Mouse (Mus musculus) spleen, postnatal 14 days (tissue): ENCODE results near the gene Zfyve28.

Experiments
- DNase-seq, 2 experiments: peaks; one replicate each; pipeline ENCODE4 v3.0.0; 2021 to 2022; ENCODE audit warnings: low spot score in 2 of 2

Zfyve28 gene

GRCm38 (mm10) chr5:34286516-34286915 lies 1.7 kb downstream of the Zfyve28 start:
- DNase-seq: no peak

DNA sequence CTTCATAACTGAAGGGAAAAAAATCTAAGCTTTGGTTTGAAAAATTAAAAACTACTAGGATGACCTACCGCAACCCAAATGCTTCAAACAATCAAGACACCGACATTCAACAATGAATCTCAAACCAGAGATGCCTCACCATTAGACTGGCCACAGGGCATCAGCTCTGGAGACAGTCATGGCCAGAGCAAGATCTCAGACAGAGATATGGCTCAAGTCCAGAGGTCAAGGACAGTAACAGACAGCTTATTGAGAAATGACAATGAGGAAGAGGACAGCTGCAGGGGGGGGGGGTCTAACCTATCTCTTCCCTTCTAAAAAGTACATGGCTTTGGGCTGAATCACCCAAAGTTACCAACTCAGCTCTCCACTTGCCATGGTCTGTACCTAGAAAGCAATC lies 3.0 kb downstream of the Zfyve28 start:
- DNase-seq: no peak

DNA sequence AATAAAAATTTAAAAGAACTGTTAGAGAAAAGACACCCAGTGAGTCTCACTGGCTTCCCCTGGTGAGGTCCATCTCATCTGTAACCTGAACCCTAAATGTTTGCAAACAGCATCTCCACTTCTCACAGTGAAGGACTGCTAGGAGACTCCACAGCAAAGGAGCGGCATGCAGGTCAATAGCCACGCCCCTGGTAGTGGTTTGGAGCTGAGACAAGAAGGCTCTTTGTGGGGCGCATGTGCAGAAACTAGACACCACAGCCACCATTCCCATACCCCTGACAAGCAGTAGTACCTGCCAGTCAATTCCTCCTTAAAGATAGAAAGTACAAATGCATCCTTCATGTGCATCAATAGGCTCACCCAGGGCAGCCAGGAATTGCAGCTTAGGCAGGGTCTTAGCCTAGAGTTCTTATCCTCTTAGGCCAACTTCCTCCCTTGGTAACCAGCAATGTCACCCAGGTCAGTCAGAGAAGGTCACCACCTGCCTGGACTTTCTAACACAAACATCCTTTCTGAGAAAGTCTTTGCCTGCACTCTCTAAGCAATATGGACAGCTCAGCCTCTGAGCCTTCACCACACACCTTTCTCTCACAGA lies 4.0 kb downstream of the Zfyve28 start:
- no peak for DNase-seq

DNA sequence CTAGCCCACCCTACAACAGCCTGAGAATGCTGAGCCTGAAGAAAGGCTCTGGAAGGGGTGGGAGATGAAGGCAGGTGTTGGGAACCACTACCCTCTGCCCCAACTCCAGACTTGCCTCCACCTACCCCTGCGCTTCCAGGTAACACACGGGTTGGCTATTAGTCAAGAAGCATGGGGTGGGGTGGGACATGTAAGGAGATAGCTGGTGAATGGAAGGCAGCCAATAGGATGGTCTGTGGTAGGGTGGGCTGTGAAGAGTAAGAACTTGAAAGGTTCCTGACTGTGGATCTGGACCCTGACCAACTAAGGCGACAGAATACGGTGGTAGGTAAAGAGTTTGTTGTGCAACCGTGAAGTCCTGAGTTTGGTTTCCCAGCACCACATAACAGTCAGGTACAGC lies 4.9 kb downstream of the Zfyve28 start:
- DNase-seq: no peak

GRCm38 (mm10) chr5:34280976-34281375 lies 7.3 kb downstream of the Zfyve28 start:
- DNase-seq: no peak

GRCm38 (mm10) chr5:34279214-34279613 lies 9.0 kb downstream of the Zfyve28 start:
- no peak for DNase-seq

DNA sequence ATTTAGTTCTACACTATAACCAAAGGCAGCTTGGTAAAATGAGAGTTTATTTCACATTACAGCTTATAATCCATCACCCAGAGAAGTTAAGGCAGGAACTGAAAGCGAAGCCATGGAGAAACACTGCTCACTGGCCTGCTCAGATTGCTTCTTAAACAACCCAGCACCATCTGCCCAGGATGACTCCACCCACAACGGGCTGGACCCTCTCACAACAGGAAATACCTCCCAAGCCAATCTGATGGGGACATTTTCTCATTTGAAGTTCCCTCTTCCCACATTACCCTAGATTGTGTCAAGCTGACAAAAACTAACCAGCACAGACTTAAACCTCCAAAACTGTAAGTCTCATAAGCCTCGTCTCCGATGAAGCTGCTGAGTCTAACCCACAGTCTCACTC lies 10.2 kb downstream of the Zfyve28 start:
- no peak for DNase-seq

GRCm38 (mm10) chr5:34276746-34277145 lies 11.5 kb downstream of the Zfyve28 start:
- DNase-seq: no peak

- DNase-seq: no peak
These were observed 12.1 kb downstream of the Zfyve28 start for GRCm38 (mm10) chr5:34276191-34276590.

DNA sequence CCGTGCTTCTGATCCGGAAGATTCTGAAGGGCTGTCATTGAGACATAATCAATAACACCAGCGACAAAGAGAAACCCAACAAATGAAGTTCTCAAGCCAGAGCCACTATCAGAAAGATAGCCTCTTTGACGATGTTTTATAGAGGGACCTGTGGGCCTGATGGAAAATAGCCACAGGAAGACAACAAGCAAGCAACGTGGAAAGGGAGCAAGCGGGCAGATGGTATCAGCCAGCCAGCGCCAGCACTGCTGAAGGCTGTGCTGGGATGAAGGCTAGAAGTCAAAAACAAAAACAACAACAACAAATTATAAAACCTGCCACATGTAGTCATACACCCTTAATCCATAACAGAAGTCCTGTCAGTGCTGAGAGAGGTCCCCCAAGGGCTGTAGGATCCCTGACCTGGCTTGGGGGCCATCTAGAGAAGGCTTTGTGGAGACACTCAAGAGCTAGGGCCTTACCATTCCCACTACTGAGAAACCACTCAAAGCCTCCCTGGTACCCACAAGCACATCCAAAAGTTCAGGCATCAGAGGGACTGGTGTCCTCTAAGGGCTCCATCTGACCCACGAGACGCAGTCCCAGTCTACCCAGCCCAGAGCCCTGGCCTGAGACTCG lies 13.5 kb downstream of the Zfyve28 start:
- DNase-seq: no peak

- no peak for DNase-seq
These were observed 14.0 kb downstream of the Zfyve28 start for GRCm38 (mm10) chr5:34274268-34274667.

DNA sequence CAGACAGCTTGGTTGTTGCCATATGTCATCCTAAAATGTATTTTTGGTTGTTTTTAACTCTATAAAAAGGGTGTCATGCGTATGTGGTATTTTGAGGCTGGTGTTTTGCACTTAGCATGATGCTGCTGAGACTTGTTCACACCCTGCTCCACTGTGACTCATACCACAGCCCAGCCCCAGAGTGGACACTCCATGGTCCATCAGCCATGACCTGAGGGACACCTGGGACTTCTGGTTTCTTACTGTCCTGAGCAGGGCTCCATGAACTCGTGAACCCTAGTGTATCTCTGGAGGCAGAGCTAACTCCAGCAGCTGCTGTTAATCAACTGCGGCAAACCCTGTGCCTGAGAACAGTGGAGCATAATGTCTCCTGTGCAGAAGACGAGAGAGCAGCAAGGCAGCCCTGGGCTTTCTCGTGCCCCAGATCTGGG lies 15.0 kb downstream of the Zfyve28 start:
- no peak for DNase-seq

GRCm38 (mm10) chr5:34271743-34272142 lies 16.5 kb downstream of the Zfyve28 start:
- peak in 1 of 2 experiments; percentile 37 for DNase-seq

DNA sequence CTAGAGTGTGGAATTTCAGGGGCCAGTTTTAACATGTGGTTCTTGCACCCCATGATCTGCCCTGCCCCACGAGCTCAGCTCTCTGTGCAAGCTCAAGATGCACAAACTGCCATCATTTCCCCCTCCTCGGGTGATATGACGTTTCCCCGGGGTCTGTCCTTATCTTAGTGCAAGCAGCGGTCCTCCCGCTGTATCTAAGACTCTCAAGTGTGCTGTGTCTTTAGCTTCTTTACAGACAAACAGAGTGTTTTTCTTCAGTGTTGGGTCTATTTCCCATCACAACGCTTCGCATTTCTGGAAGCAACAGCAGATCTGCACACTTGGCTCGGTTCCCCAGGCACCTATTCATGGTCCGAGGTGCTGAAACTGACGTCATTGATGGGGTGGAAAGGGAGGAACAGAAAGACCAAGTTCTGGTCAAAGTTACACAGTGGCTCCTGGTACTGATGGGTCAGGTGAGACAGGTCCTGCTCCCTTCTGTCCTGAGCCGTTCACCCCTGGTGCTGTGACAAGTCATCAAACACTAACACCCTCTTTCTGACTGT lies 18.3 kb downstream of the Zfyve28 start:
- DNase-seq: no peak

DNA sequence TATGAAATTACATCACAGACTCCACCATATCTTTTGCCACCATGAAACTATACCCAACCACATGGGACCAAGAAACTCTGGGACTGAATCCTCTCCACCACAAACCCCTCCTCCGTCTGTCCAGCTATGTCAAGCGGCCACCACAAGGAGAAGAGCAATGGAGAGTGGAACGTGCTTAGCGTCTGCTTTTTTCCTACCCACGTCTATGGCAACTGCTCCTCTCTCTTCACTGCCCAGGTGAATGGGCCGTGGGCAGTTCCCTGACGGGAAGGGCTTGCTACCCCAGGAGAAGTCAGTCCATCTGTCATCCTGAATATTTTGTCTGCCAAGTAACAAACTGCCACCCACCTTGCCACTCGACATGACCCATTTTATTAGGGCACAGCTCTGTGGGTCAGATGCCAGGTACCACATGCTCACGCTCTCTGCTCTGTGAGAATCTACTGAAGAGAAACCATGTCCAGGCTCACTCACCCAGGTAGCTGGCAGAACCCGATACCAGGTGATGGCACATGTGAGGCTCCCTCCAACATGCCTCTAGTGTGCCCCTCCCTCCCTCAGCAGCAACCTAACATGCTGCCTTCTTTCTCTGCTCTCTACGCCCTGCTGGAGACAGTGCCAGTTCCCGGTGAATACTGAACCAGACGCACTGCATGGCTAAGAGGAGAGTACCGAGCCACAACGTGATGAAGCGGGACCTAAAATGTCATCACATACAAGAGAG lies 18.9 kb downstream of the Zfyve28 start:
- no peak for DNase-seq

DNA sequence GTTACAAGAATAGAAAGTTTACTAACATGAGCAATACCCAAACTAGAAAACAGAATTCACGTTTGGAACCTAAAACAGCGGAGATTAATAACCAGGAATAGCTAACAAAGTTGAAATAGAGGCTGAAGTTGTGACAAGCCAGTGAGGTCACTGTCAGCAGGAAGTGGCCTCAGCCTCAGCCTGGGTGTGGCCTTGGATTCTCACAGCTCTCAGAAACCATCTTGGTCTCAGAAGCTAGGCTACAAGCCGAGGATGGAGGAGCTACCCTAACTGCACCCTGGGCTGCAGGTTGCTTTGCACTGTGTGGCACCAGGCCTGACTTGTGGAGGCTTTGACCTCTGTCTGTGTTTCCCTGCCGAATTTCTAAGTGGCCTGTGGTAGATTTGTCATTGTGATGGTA lies 22.2 kb downstream of the Zfyve28 start:
- no peak for DNase-seq

DNA sequence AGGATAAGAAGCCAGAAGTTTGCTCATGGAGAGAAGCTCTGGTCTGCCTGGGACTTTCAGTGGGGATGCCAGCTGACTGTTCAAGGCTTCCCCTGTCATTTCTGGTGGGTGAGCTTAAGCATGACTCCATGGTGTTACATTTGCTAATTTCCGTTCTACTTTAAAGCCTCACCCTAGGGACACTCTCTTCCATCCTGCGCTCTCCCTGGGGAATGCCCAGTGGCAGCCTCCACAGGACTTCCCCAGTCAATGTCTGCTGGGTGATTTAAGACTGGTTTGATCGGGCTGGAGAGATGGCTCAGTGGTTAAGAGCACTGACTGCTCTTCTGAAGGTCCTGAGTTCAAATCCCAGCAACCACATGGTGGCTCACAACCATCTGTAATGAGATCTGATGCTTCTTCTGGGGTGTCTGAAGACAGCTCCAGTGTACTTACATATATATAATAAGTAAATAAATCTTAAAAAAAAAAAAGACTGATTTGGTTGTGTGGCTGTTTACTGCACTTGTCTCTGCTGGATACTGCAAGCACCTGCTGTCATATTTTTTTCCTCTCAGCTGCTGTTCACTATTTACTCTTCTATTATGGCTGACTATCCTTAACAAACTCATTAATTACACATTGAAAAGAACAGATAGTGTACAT lies 29.0 kb downstream of the Zfyve28 start:
- no peak for DNase-seq

- no peak for DNase-seq
These were observed 33.1 kb downstream of the Zfyve28 start for GRCm38 (mm10) chr5:34255189-34255588.

- DNase-seq: no peak
These were observed 33.9 kb downstream of the Zfyve28 start for GRCm38 (mm10) chr5:34254309-34254708.

- DNase-seq: no peak
These were observed 35.2 kb downstream of the Zfyve28 start for GRCm38 (mm10) chr5:34252967-34253519.

DNA sequence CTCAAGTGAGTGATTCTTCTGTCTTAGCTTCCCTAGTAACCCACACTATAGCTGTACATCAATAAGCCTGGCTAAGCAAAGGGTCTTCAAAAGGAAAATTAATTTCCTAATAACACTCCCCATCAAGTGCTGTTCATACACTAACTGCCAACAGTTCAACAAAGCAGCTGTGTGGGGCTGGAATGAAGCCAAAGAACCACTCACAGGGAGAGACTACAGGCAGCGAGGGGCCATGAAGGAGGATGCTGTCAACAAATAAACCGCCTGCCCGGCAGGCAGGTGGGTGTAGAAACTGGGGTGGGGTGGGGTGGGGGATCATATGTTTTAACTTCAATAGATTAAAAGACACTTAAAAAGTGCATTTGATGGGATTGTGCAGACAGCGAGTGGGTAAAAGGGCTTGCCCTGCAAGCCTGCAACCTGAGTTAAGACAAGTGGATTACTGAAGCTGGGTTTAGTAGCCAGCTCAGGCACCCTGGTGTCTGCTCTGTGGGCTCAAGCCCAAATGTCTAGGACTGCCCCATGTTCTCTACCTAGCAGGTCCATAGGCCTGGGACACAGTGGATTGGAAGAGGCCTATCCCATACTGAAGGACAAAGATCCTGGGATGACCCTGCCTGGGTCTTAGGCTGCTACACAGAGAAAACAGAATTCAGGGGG lies 35.8 kb downstream of the Zfyve28 start:
- no peak for DNase-seq

DNA sequence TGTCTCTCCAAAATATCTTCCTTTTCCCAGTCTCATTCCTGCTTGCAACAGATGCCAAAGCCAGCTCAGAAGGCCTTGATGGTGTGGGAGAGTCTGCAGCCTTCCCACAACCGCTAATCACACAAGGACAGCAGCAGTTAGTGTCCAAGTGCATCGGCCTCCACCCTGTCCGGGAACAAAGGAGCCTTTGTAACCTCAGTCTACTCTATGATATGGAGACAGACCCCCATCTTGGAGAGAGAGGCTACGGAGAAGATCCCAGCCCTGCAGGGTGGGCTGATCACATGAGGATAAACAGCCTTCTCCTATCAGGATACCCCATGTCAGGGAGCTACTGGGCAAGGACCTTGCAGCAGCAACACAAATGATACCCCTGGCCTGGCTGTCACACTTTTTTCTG lies 36.5 kb downstream of the Zfyve28 start:
- DNase-seq: no peak
